Mouse (Mus musculus) hindbrain, embryonic 11.5 days (tissue): Measurements from ENCODE around the gene Cdx2. TPM values are rescaled to one million over a fixed set of nuclear protein-coding genes. Genes with fewer than 3 reads are reported as not detected.

Experiments used
- ATAC-seq: fragments of 200-750 bp; cut with Nextera tagmentation; 2 replicates; pipeline ENCODE4 v1.8.0; 2017; ENCODE audit warnings: mild to moderate bottlenecking, moderate TSS enrichment, moderate library complexity; ENCODE audit not compliant: low FRiP score
- DNase-seq: peaks from one replicate; pipeline ENCODE4 v3.0.0-alpha.2; 2015; ENCODE audit warnings: low spot score
- H3K27ac ChIP-seq: fragments of 300-500 bp; sonication (generic); 2 replicates; pipeline ENCODE4 v1.5.1; 2014; ENCODE audit warnings: mild to moderate bottlenecking, low read depth, low read length
- H3K27me3 ChIP-seq: fragments of 300-500 bp; sonication (generic); 2 replicates; pipeline ENCODE4 v1.6.1; 2014; ENCODE audit warnings: mild to moderate bottlenecking, low read length, moderate library complexity, mixed read lengths; ENCODE audit not compliant: control insufficient read depth, insufficient read depth
- H3K36me3 ChIP-seq: fragments of 300-500 bp; sonication (generic); 2 replicates; pipeline ENCODE4 v1.6.1; 2014; ENCODE audit warnings: mild to moderate bottlenecking, low read length, moderate library complexity, mixed read lengths; ENCODE audit not compliant: control insufficient read depth, insufficient read depth
- H3K4me1 ChIP-seq: fragments of 300-500 bp; sonication (generic); replicated peaks from 2 replicates; pipeline ENCODE4 v1.6.1; 2014; ENCODE audit warnings: low read length, mixed read lengths; ENCODE audit not compliant: control insufficient read depth, insufficient read depth
- H3K4me2 ChIP-seq: fragments of 300-500 bp; sonication (generic); replicated peaks from 2 replicates; pipeline ENCODE4 v1.6.1; 2014; ENCODE audit warnings: mild to moderate bottlenecking, low read depth, low read length
- H3K4me3 ChIP-seq: fragments of 300-500 bp; sonication (generic); 2 replicates; pipeline ENCODE4 v1.5.1; 2014; ENCODE audit warnings: low read depth, low read length
- H3K9ac ChIP-seq: fragments of 300-500 bp; sonication (generic); 2 replicates; pipeline ENCODE4 v1.6.1; 2014; ENCODE audit warnings: low read depth, low read length
- H3K9me3 ChIP-seq: fragments of 300-500 bp; sonication (generic); 2 replicates; pipeline ENCODE4 v1.6.1; 2016; ENCODE audit warnings: low read length; ENCODE audit not compliant: control insufficient read depth
- WGBS: fragments of 180-500 bp; shearing (Covaris S2); extraction: QIAGEN DNeasy Blood & Tissue Kit; methylation state at CpG from one replicate; pipeline ENCODE4 v1.1.7; 2014; 5-methylcytosine and 5-hydroxymethylcytosine counted together
- polyA plus RNA-seq: library from polyadenylated mRNA; unstranded; fragments of >200 nt; fragmentation: Nextera tagmentation; extraction: Ambion mirVana; gene quantifications from 2 replicates; pipeline ENCODE4 v1.2.1, GENCODE M21; 2014

The Cdx2 gene
- polyA plus RNA-seq, 1 experiment from 2014 or later = not detected

GRCm38 (mm10) chr5:147342901-147343300 lies 35.8 kb upstream of the Cdx2 start:
- no peaks in the 10 kb centered on the region for H3K27me3 ChIP-seq
- H3K4me3 ChIP-seq = no peak overlapping the region
- DNase-seq (no peak), ATAC-seq (no peak)
- H3K27ac ChIP-seq = no peak overlapping the region
- no peaks in the 10 kb centered on the region for H3K9me3 ChIP-seq
- 95% methylated on average over 6 of the region's 6 CpGs for WGBS
- no peaks in the 10 kb centered on the region for H3K36me3 ChIP-seq
- no peak overlapping the region for H3K9ac ChIP-seq
- H3K4me1 ChIP-seq = no peaks in the 10 kb centered on the region
- H3K4me2 ChIP-seq = no peak overlapping the region

DNA sequence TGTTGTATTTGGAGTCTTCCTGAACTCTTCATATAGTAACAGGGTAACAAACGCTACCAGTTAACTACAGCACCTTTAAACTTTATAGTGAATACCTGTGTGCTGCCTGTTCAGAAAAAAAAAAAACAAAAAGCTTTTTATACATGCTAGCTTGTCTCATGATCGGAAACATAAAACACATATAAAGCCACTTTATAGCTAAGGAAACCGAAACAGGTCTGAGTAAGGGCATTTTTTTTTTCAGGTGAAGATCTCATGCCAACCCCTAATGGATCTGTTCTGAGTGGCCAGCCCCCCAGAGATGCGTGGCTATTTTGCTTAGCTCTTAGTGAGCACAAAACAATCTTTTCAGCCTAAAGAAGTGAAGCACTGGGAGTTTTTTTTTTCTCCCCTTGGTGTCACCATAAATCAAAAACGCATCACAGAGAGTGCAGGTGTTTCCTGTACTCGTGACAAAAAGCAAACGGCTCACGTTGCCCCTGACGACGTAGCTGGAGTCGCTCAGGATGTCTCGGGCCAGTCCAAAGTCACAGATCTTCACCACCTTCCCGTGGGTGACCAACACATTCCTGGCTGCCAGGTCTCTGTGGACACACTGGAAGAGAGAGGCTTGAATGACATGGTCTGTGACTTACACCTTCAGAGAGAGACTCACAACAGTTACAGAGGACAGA lies 33.8 kb upstream of the Cdx2 start:
- Histone ChIP-seq H3K4me1 (no peaks in the 10 kb centered on the region), H3K9ac (no peak overlapping the region), H3K27ac (no peak overlapping the region), H3K36me3 (no peaks in the 10 kb centered on the region), H3K27me3 (no peaks in the 10 kb centered on the region), H3K4me2 (no peak overlapping the region), H3K4me3 (no peak overlapping the region), H3K9me3 (no peaks in the 10 kb centered on the region)
- DNase-seq (no peak), ATAC-seq (no peak)
- WGBS = 83% methylated on average over 13 of the region's 13 CpGs

DNA sequence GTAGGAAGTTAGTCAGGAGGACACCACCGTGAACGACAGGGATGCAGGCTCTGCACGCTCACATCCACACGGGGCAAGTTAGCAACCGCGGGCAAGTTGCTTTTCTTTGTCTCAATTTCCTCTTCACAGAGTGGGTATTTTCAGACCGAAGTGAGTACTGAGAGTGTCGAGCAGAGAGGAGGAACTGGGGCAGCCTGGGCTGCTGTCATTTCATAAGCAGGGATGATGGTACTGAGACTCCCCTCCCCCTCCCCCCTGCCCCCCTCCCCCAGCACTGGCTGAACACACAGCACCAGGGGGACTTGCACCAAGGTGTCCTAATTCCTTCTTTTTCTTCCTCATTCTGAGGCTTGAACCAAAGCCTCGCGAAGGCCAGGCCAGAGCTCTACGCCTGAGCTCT lies 32.5 kb upstream of the Cdx2 start:
- Histone ChIP-seq H3K4me3 (no peak overlapping the region), H3K9ac (no peak overlapping the region), H3K36me3 (no peaks in the 10 kb centered on the region), H3K4me1 (no peaks in the 10 kb centered on the region), H3K27me3 (no peaks in the 10 kb centered on the region), H3K4me2 (no peak overlapping the region), H3K27ac (no peak overlapping the region), H3K9me3 (no peaks in the 10 kb centered on the region)
- no peak for DNase-seq
- WGBS = 87% methylated on average over 11 of the region's 11 CpGs
- ATAC-seq = no peak

- H3K27me3 ChIP-seq = no peaks in the 10 kb centered on the region
- ATAC-seq (no peak), DNase-seq (no peak)
- WGBS = 65% methylated on average over 9 of the region's 9 CpGs
- H3K4me3 ChIP-seq = no peak overlapping the region
- H3K9ac ChIP-seq = no peak overlapping the region
- no peak overlapping the region for H3K4me2 ChIP-seq
- no peaks in the 10 kb centered on the region for H3K4me1 ChIP-seq
- no peaks in the 10 kb centered on the region for H3K36me3 ChIP-seq
- no peak overlapping the region for H3K27ac ChIP-seq
- H3K9me3 ChIP-seq = no peaks in the 10 kb centered on the region
Measured at GRCm38 (mm10) chr5:147338967-147339366, 31.9 kb upstream of the Cdx2 start.

- Histone ChIP-seq H3K27me3 (no peaks in the 10 kb centered on the region), H3K9me3 (no peaks in the 10 kb centered on the region), H3K36me3 (no peaks in the 10 kb centered on the region), H3K9ac (no peak overlapping the region), H3K27ac (no peak overlapping the region), H3K4me1 (no peaks in the 10 kb centered on the region), H3K4me2 (no peak overlapping the region), H3K4me3 (no peak overlapping the region)
- DNase-seq (no peak), ATAC-seq (no peak; the same call in 1 of the 2 replicates)
- 52% methylated on average over 7 of the region's 7 CpGs for WGBS
Measured at GRCm38 (mm10) chr5:147332711-147333110, 25.6 kb upstream of the Cdx2 start.

GRCm38 (mm10) chr5:147331547-147331946 lies 24.5 kb upstream of the Cdx2 start:
- 33% methylated on average over 2 of the region's 2 CpGs for WGBS
- no peaks in the 10 kb centered on the region for H3K27me3 ChIP-seq

DNA sequence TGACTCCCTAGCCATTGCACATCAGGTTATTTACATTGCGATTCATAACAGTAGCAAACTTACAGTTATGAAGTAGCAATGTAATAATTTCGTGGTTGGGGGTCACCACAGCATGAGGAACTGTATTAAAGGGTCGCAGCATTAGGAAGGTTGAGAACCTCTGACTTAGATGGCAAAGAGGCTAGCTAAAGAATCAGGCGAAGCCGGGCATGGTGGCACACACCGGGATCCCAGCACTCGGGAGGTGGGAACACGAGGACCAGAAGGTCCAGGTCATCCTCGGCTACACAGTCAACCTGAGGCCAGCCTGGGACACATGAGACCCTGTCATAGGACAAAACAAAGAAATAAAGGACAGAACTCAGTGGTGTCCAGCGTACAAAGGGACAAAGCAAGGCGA lies 22.9 kb upstream of the Cdx2 start:
- DNase-seq = no peak
- Histone ChIP-seq H3K4me1 (no peaks in the 10 kb centered on the region), H3K9ac (no peak overlapping the region), H3K4me3 (no peak overlapping the region), H3K36me3 (no peaks in the 10 kb centered on the region), H3K27ac (no peak overlapping the region), H3K4me2 (no peak overlapping the region), H3K9me3 (no peaks in the 10 kb centered on the region), H3K27me3 (no peaks in the 10 kb centered on the region)
- ATAC-seq = no peak
- WGBS = 86% methylated on average over 11 of the region's 11 CpGs

More at GRCm38 (mm10) chr5:147331547-147331946, 24.5 kb upstream of the Cdx2 start:
- no peaks in the 10 kb centered on the region for H3K4me1 ChIP-seq
- peak; percentile 67 for DNase-seq
- no peaks in the 10 kb centered on the region for H3K9me3 ChIP-seq
- H3K27ac ChIP-seq = no peak overlapping the region
- H3K36me3 ChIP-seq = no peaks in the 10 kb centered on the region
- ATAC-seq = no peak
- no peak overlapping the region for H3K4me2 ChIP-seq
- H3K9ac ChIP-seq = no peak overlapping the region
- H3K4me3 ChIP-seq = no peak overlapping the region

DNA sequence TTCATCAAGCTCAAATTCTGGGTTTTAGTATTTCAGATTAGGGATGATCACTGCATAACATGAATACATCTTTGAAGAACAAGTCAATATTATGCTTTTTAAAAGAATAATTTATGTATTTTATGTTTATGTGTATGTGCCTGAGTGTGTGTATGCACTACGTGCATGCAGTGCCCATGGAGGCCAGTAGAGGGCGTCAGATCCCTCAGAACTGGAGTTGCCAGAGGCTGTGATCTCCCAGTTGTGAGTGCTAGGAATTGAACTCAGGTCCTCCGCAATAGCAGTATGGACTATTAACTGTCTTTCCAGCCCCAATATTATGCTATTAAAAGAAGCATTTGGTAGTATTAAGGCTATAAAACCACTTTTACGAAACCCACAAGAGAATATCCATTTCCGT lies 20.6 kb upstream of the Cdx2 start:
- no peak overlapping the region for H3K27ac ChIP-seq
- no peaks in the 10 kb centered on the region for H3K9me3 ChIP-seq
- H3K4me1 ChIP-seq = no peaks in the 10 kb centered on the region
- H3K9ac ChIP-seq = no peak overlapping the region
- WGBS = 87% methylated on average over 5 of the region's 5 CpGs
- peaks cover 2% of the 10 kb centered on the region; the same call in 1 of the 2 replicates for H3K27me3 ChIP-seq
- DNase-seq = no peak
- no peak overlapping the region for H3K4me2 ChIP-seq
- H3K4me3 ChIP-seq = no peak overlapping the region
- ATAC-seq = no peak
- H3K36me3 ChIP-seq = no peaks in the 10 kb centered on the region

DNA sequence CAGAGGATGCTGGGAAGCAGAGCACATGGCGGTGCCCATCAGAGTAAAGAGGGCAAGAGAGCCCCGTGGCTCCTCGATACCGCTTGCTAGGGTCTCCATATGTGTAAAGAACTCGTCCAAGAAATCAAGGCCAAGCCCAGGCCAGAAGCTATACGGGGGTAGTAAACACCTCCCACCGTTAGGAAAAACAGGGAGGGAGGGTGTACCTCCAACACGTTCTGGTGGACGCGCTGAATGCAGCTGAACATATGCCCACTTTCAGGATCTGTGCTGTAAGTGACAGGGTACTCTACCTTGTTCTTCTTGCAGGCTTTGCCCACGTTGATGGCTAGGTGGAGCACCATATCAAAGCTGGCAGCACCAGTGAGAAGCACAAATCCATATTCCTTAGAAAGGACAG lies 18.9 kb upstream of the Cdx2 start:
- ATAC-seq = no peak
- H3K27ac ChIP-seq = no peak overlapping the region
- no peaks in the 10 kb centered on the region for H3K4me1 ChIP-seq
- no peak overlapping the region for H3K4me2 ChIP-seq
- WGBS = 82% methylated on average over 11 of the region's 11 CpGs
- H3K9me3 ChIP-seq = no peaks in the 10 kb centered on the region
- H3K4me3 ChIP-seq = no peak overlapping the region
- H3K9ac ChIP-seq = no peak overlapping the region
- peaks cover 11% of the 10 kb centered on the region; the same call in 1 of the 2 replicates for H3K27me3 ChIP-seq
- DNase-seq = no peak
- no peaks in the 10 kb centered on the region for H3K36me3 ChIP-seq
